Mouse (Mus musculus) midbrain, postnatal 0 days (tissue): ENCODE data around the gene Chst11. TPM values are rescaled to one million over a fixed set of nuclear protein-coding genes. Genes with fewer than 3 reads are reported as not detected.
"Not testable (repeated sequence)": the region's sequence is repeated elsewhere in the genome, so short reads cannot be mapped to it uniquely, and the experiment has no call there.

Experiments
- ATAC-seq: fragments of 200-750 bp; cut with Nextera tagmentation; 2 replicates; pipeline ENCODE4 v1.8.0; 2017; ENCODE audit warnings: moderate number of reproducible peaks, mild to moderate bottlenecking, moderate TSS enrichment, moderate library complexity; ENCODE audit not compliant: low FRiP score
- DNase-seq: peaks from one replicate; pipeline ENCODE4 v3.0.0-alpha.2; 2015; ENCODE audit warnings: low spot score
- H3K27ac ChIP-seq: fragments of 300-500 bp; sonication (generic); 2 replicates; pipeline ENCODE4 v1.5.1; 2014; ENCODE audit warnings: low read depth, mild to moderate bottlenecking, low read length, mixed read lengths
- H3K27me3 ChIP-seq: fragments of 300-500 bp; sonication (generic); 2 replicates; pipeline ENCODE4 v1.6.1; 2014; ENCODE audit warnings: low read length, control low read depth, mixed read lengths; ENCODE audit not compliant: insufficient read depth
- H3K36me3 ChIP-seq: fragments of 300-500 bp; sonication (generic); 2 replicates; pipeline ENCODE4 v1.6.1; 2014; ENCODE audit warnings: low read length, control low read depth, mixed read lengths; ENCODE audit not compliant: insufficient read depth
- H3K4me1 ChIP-seq: fragments of 300-500 bp; sonication (generic); 2 replicates; pipeline ENCODE4 v1.6.1; 2014; ENCODE audit warnings: mild to moderate bottlenecking, control low read depth, antibody characterized with exemption, low read length, mixed read lengths; ENCODE audit not compliant: insufficient read depth
- H3K4me2 ChIP-seq: fragments of 300-500 bp; sonication (generic); 2 replicates; pipeline ENCODE4 v1.6.1; 2014; ENCODE audit warnings: low read depth, mild to moderate bottlenecking, low read length, mixed read lengths; ENCODE audit not compliant: poor library complexity, severe bottlenecking
- H3K4me3 ChIP-seq: fragments of 300-500 bp; sonication (generic); 2 replicates; pipeline ENCODE4 v1.5.1; 2014; ENCODE audit warnings: low read depth, mild to moderate bottlenecking, low read length, moderate library complexity
- H3K9ac ChIP-seq: fragments of 300-500 bp; sonication (generic); replicated peaks from 2 replicates; pipeline ENCODE4 v1.6.1; 2014; ENCODE audit warnings: mild to moderate bottlenecking, low read length, moderate library complexity, mixed read lengths; ENCODE audit not compliant: poor library complexity, severe bottlenecking
- H3K9me3 ChIP-seq: fragments of 300-500 bp; sonication (generic); 2 replicates; pipeline ENCODE4 v1.6.1; 2016; ENCODE audit warnings: low read length, control low read depth
- CTCF ChIP-seq: IDR thresholded peaks from 2 replicates; pipeline ENCODE4 v1.5.1; 2016; ENCODE audit warnings: antibody characterized with exemption, mild to moderate bottlenecking
- WGBS: fragments of 180-500 bp; shearing (Covaris S2); extraction: QIAGEN DNeasy Blood & Tissue Kit; methylation state at CpG from one replicate; pipeline ENCODE4 v1.1.7; 2014; 5-methylcytosine and 5-hydroxymethylcytosine counted together
- polyA plus RNA-seq: library from polyadenylated mRNA; unstranded; fragments of >200 nt; fragmentation: Nextera tagmentation; extraction: Ambion mirVana; gene quantifications from 2 replicates; pipeline ENCODE4 v1.2.1, GENCODE M21; 2015
- total RNA-seq: library from RNA; depleted of rRNA; stranded (reverse); fragments of >200 nt; gene quantifications from 2 replicates; pipeline ENCODE4 v1.2.3, GENCODE M21; 2014

Chst11 gene
- total and polyA plus RNA-seq, 2 experiments from 2014 or later = 2.8 to 20.5 TPM

- Histone ChIP-seq H3K4me2 (no peak overlapping the region), H3K4me3 (no peak overlapping the region), H3K9ac (no peak overlapping the region), H3K36me3 (no peaks in the 10 kb centered on the region), H3K27me3 (no peaks in the 10 kb centered on the region), H3K9me3 (no peaks in the 10 kb centered on the region), H3K4me1 (peaks cover 15% of the 10 kb centered on the region; the same call in 1 of the 2 replicates), H3K27ac (no peak overlapping the region)
- DNase-seq = no peak
- ATAC-seq = no peak
- WGBS = 70% methylated on average over 4 of the region's 4 CpGs
- no peak for TF ChIP-seq CTCF
Measured at GRCm38 (mm10) chr10:83112345-83112744, 127.0 kb downstream of the Chst11 start.

GRCm38 (mm10) chr10:83114564-83114963, 129.3 kb downstream of the Chst11 start:
- TF ChIP-seq CTCF = no peak
- WGBS = 90% methylated on average over 5 of the region's 5 CpGs
- no peaks in the 10 kb centered on the region for H3K27me3 ChIP-seq
- H3K4me2 ChIP-seq = no peak overlapping the region
- ATAC-seq (no peak), DNase-seq (no peak)
- no peaks in the 10 kb centered on the region for H3K9me3 ChIP-seq
- peaks cover 15% of the 10 kb centered on the region for H3K4me1 ChIP-seq
- no peak overlapping the region for H3K27ac ChIP-seq
- H3K36me3 ChIP-seq = no peaks in the 10 kb centered on the region
- no peak overlapping the region for H3K9ac ChIP-seq
- H3K4me3 ChIP-seq = no peak overlapping the region

- TF ChIP-seq CTCF = no peak
- Histone ChIP-seq H3K4me2 (no peak overlapping the region), H3K27me3 (no peaks in the 10 kb centered on the region), H3K36me3 (no peaks in the 10 kb centered on the region), H3K4me3 (no peak overlapping the region), H3K4me1 (peaks cover 15% of the 10 kb centered on the region), H3K27ac (no peak overlapping the region), H3K9me3 (no peaks in the 10 kb centered on the region), H3K9ac (no peak overlapping the region)
- WGBS = 17% methylated on average over 11 of the region's 11 CpGs
- DNase-seq = peak; percentile 65
- no peak for ATAC-seq
Measured at GRCm38 (mm10) chr10:83116889-83117288, 131.6 kb downstream of the Chst11 start.

GRCm38 (mm10) chr10:83117851-83118250, 132.6 kb downstream of the Chst11 start:
- no peak for DNase-seq

GRCm38 (mm10) chr10:83118613-83119012, 133.3 kb downstream of the Chst11 start:
- TF ChIP-seq CTCF = no peak
- Histone ChIP-seq H3K9ac (no peak overlapping the region), H3K27me3 (no peaks in the 10 kb centered on the region), H3K36me3 (no peaks in the 10 kb centered on the region), H3K4me1 (peaks cover 15% of the 10 kb centered on the region), H3K4me2 (no peak overlapping the region), H3K4me3 (no peak overlapping the region), H3K27ac (no peak overlapping the region), H3K9me3 (no peaks in the 10 kb centered on the region)
- DNase-seq (no peak), ATAC-seq (no peak)
- 55% methylated on average over 3 of the region's 3 CpGs for WGBS

More at GRCm38 (mm10) chr10:83117851-83118250, 132.6 kb downstream of the Chst11 start:
- no peak overlapping the region for H3K27ac ChIP-seq
- 79% methylated on average over 6 of the region's 6 CpGs for WGBS
- H3K9me3 ChIP-seq = no peaks in the 10 kb centered on the region
- H3K4me1 ChIP-seq = peaks cover 15% of the 10 kb centered on the region
- H3K4me2 ChIP-seq = no peak overlapping the region
- no peaks in the 10 kb centered on the region for H3K27me3 ChIP-seq
- ATAC-seq = no peak
- no peak overlapping the region for H3K9ac ChIP-seq
- no peak for TF ChIP-seq CTCF
- no peak overlapping the region for H3K4me3 ChIP-seq
- no peaks in the 10 kb centered on the region for H3K36me3 ChIP-seq

GRCm38 (mm10) chr10:83119016-83119415, 133.7 kb downstream of the Chst11 start:
- Histone ChIP-seq H3K9me3 (no peaks in the 10 kb centered on the region), H3K27ac (no peak overlapping the region)

GRCm38 (mm10) chr10:83119461-83119860, 134.2 kb downstream of the Chst11 start:
- H3K27me3 ChIP-seq, DNase-seq, H3K9me3 ChIP-seq, H3K4me2 ChIP-seq, H3K4me3 ChIP-seq, H3K36me3 ChIP-seq, H3K27ac ChIP-seq, ATAC-seq: not testable (repeated sequence)
- Histone ChIP-seq H3K4me1 (peaks cover 15% of the 10 kb centered on the region), H3K9ac (0 out of 2 replicates have a peak overlapping the region, but pooled peaks have one; percentile 4)
- 83% methylated on average over 8 of the region's 8 CpGs for WGBS

More at GRCm38 (mm10) chr10:83119016-83119415, 133.7 kb downstream of the Chst11 start:
- Histone ChIP-seq H3K27me3 (no peaks in the 10 kb centered on the region), H3K4me3 (no peak overlapping the region), H3K36me3 (no peaks in the 10 kb centered on the region), H3K4me1 (peaks cover 15% of the 10 kb centered on the region), H3K9ac (0 out of 2 replicates have a peak overlapping the region, but pooled peaks have one; percentile 4), H3K4me2 (no peak overlapping the region)
- ATAC-seq (no peak), DNase-seq (no peak)
- TF ChIP-seq CTCF = no peak
- WGBS = 48% methylated on average over 10 of the region's 10 CpGs
